Mouse (Mus musculus) ES-E14 (cell line): ENCODE results near the gene Tnfrsf1a.

Experiments
- HCFC1 ChIP-seq: IDR thresholded peaks from 2 replicates; pipeline ENCODE4 v1.6.1; 2012; ENCODE audit warnings: low read length, inconsistent platforms, borderline replicate concordance; ENCODE audit not compliant: insufficient read depth
- ZC3H11A ChIP-seq: IDR thresholded peaks from 2 replicates; pipeline ENCODE4 v1.6.1; 2012; ENCODE audit warnings: low read depth, mild to moderate bottlenecking, inconsistent platforms, low read length, borderline replicate concordance
- ZNF384 ChIP-seq: IDR thresholded peaks from 2 replicates; pipeline ENCODE4 v1.6.1; 2012; ENCODE audit warnings: low read depth, low read length, inconsistent platforms

GRCm38 (mm10) chr6:125300982-125301381 is 48.2 kb upstream of the Tnfrsf1a start:
- TF ChIP-seq ZNF384 (no peak), HCFC1 (no peak), ZC3H11A (no peak)
